Mouse (Mus musculus): ENCODE results near the gene Sox6. TPM values are rescaled to one million over a fixed set of nuclear protein-coding genes. Genes with fewer than 3 reads are reported as not detected.

The Sox6 gene
- polyA plus RNA-seq, 1 experiment from 2014 or later = 24.3 TPM

DNA sequence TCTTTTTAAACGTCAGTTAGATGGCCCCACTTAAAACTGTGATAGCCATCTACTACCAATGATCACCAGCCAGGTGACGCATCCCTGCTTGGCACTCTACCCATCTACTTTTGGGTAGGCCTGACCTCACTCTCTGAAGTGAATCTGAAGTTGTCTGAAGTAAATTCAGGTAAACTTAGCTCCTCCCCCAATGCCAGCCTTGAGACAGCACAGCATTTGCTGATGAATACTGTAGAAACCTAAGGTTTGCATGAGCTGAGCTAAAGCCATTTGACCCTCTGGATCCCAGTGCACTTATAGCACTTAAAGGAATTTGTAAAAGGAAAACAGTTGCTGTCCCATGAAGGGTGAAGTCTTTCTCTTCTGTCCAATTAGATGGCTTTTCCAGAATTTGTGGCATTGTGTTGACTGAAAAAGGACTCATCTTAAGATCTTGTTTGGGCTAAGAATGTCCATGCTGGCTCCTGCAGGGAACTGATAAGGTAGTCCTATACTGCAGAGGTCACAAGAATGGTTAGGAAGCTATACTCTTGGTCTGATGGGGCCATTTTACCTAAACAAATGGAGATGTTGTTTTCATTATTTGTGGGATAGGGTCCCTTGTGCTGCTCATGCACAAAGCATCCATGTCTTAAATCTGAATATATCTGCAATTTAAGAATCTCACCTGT is 50.4 kb downstream of the Sox6 start:
- no peak for DNase-seq (ENCODE audit: low spot score)
- H3K27me3 ChIP-seq (ENCODE audit: insufficient read depth, low read length) = no peaks in the 10 kb centered on the region
- H3K4me2 ChIP-seq (ENCODE audit: low read length) = no peak overlapping the region
- no peak overlapping the region for H3K9ac ChIP-seq (ENCODE audit: low read depth, low read length)
- no peak overlapping the region for H3K27ac ChIP-seq
- H3K9me3 ChIP-seq (replicated peaks; ENCODE audit: low read length) = no peaks in the 10 kb centered on the region
- no peak for ATAC-seq (replicated peaks; ENCODE audit: low FRiP score, low read depth)
- TF ChIP-seq CTCF (IDR thresholded peaks at IDR 0.05; ENCODE audit: low read depth) = no peak
- 79% methylated on average over 2 of the region's 2 CpGs for WGBS
- no peaks in the 10 kb centered on the region for H3K4me1 ChIP-seq (replicated peaks; ENCODE audit: insufficient read depth, low read length)
- no peak overlapping the region for H3K4me3 ChIP-seq (replicated peaks; ENCODE audit: low read depth, low read length)
- H3K36me3 ChIP-seq (ENCODE audit: insufficient read depth, low read length) = no peaks in the 10 kb centered on the region

DNA sequence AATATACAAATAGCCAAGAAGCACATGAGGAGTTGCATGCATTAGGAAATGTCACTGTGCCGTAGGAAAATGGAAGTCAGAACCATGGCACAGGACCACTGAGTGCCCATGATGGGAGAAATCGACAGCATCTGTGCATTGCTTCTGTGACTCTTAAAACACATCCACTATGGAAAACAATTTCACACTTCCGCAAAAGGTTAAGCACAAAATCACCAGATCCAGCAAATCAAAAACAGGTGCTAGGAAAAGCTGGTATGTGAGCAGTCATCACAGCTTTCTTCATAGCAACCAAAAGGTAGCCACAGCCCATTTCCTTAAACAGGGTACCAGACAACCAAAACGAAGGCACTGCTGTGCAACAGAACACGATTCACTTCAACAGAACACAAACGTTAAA is 52.9 kb downstream of the Sox6 start:
- Histone ChIP-seq H3K4me2 (ENCODE audit: low read length) (no peak overlapping the region), H3K4me1 (replicated peaks; ENCODE audit: insufficient read depth, low read length) (no peaks in the 10 kb centered on the region), H3K27me3 (ENCODE audit: insufficient read depth, low read length) (no peaks in the 10 kb centered on the region), H3K9ac (ENCODE audit: low read depth, low read length) (no peak overlapping the region), H3K4me3 (replicated peaks; ENCODE audit: low read depth, low read length) (no peak overlapping the region), H3K27ac (no peak overlapping the region), H3K36me3 (ENCODE audit: insufficient read depth, low read length) (no peaks in the 10 kb centered on the region), H3K9me3 (replicated peaks; ENCODE audit: low read length) (no peaks in the 10 kb centered on the region)
- 79% methylated on average over 6 of the region's 6 CpGs for WGBS
- TF ChIP-seq CTCF (IDR thresholded peaks at IDR 0.05; ENCODE audit: low read depth) = no peak
- ATAC-seq (replicated peaks; ENCODE audit: low FRiP score, low read depth) (no peak), DNase-seq (ENCODE audit: low spot score) (no peak)

DNA sequence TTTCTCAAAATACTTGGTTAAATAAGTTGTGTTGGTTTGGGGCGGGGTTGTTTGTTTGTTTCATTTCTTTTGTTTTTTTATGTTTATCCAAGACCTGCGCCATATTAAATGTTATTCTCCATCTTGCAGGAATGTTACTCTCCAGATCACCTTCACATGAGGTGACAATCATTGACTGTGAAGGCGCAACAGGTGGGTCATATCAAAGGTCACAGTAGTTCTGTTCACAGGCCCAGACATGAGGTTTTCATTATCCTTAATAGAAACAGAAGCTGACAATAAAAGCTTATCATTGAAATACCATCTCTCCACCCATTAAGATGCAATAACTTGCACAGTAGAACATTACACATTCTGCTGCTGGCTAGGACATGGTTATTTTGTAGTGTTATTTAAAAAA is 54.5 kb downstream of the Sox6 start:
- Histone ChIP-seq H3K36me3 (ENCODE audit: insufficient read depth, low read length) (no peaks in the 10 kb centered on the region), H3K9ac (ENCODE audit: low read depth, low read length) (no peak overlapping the region), H3K9me3 (replicated peaks; ENCODE audit: low read length) (no peaks in the 10 kb centered on the region), H3K27me3 (ENCODE audit: insufficient read depth, low read length) (no peaks in the 10 kb centered on the region), H3K27ac (no peak overlapping the region), H3K4me2 (ENCODE audit: low read length) (no peak overlapping the region), H3K4me1 (replicated peaks; ENCODE audit: insufficient read depth, low read length) (no peaks in the 10 kb centered on the region), H3K4me3 (replicated peaks; ENCODE audit: low read depth, low read length) (no peak overlapping the region)
- no peak for ATAC-seq (replicated peaks; ENCODE audit: low FRiP score, low read depth)
- no peak for DNase-seq (ENCODE audit: low spot score)
- 91% methylated on average over 3 of the region's 3 CpGs for WGBS
- TF ChIP-seq CTCF (IDR thresholded peaks at IDR 0.05; ENCODE audit: low read depth) = no peak

- H3K27ac ChIP-seq = no peak overlapping the region
- H3K4me1 ChIP-seq (replicated peaks; ENCODE audit: insufficient read depth, low read length) = no peaks in the 10 kb centered on the region
- no peaks in the 10 kb centered on the region for H3K36me3 ChIP-seq (ENCODE audit: insufficient read depth, low read length)
- H3K27me3 ChIP-seq (ENCODE audit: insufficient read depth, low read length) = no peaks in the 10 kb centered on the region
- no peak overlapping the region for H3K4me2 ChIP-seq (ENCODE audit: low read length)
- 83% methylated on average over 5 of the region's 5 CpGs for WGBS
- TF ChIP-seq CTCF (IDR thresholded peaks at IDR 0.05; ENCODE audit: low read depth) = no peak
- no peak overlapping the region for H3K4me3 ChIP-seq (replicated peaks; ENCODE audit: low read depth, low read length)
- ATAC-seq (replicated peaks; ENCODE audit: low FRiP score, low read depth) = no peak
- no peak overlapping the region for H3K9ac ChIP-seq (ENCODE audit: low read depth, low read length)
- H3K9me3 ChIP-seq (replicated peaks; ENCODE audit: low read length) = no peaks in the 10 kb centered on the region
- DNase-seq (ENCODE audit: low spot score) = no peak
These were observed 58.6 kb downstream of the Sox6 start for GRCm38 (mm10) chr7:115979813-115980512.

DNA sequence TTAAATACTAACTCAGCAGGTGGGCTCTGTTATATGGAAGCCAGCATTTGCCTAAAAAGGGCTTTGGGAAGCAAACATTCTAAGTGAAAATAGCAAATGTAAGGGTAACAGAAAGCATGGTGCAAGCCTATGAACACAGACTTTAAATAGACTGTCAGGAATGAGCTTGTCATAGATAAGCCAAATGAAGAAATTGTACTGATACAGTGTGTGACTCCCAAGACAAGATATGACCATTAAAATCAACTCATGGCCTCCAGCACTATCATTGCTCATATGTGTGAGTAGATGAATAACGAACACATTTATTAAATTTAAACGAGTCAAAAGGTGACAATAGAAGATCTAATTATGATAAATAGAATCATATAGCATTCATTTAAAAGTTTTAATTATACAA is 64.1 kb downstream of the Sox6 start:
- no peak overlapping the region for H3K4me2 ChIP-seq (ENCODE audit: low read length)
- H3K4me3 ChIP-seq (replicated peaks; ENCODE audit: low read depth, low read length) = no peak overlapping the region
- no peaks in the 10 kb centered on the region for H3K4me1 ChIP-seq (replicated peaks; ENCODE audit: insufficient read depth, low read length)
- no peak for DNase-seq (ENCODE audit: low spot score)
- no peak overlapping the region for H3K27ac ChIP-seq
- ATAC-seq (replicated peaks; ENCODE audit: low FRiP score, low read depth) = no peak
- WGBS = 88% methylated on average over 2 of the region's 2 CpGs
- H3K9ac ChIP-seq (ENCODE audit: low read depth, low read length) = no peak overlapping the region
- H3K9me3 ChIP-seq (replicated peaks; ENCODE audit: low read length) = no peaks in the 10 kb centered on the region
- H3K36me3 ChIP-seq (ENCODE audit: insufficient read depth, low read length) = no peaks in the 10 kb centered on the region
- no peak for TF ChIP-seq CTCF (IDR thresholded peaks at IDR 0.05; ENCODE audit: low read depth)
- H3K27me3 ChIP-seq (ENCODE audit: insufficient read depth, low read length) = no peaks in the 10 kb centered on the region

DNA sequence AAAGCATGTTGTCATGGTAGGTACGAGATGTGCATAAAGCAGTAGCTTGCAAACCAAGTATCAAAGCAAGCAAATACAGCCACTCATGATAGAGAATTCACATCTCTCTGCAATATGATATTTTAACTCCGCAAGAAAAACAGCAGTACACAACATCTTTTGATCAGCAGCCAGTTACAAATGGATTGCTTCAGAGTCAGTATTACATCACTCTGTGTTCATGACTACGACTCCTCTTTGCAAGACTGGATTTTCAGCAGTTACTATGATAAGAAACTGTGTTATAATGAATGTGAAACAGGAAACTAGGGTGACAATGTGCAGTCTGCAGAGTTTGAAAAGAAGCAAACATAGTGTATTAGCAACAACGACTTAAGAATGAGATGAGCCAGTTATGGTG is 71.4 kb downstream of the Sox6 start:
- WGBS = 70% methylated on average over 4 of the region's 4 CpGs
- DNase-seq (ENCODE audit: low spot score) (no peak), ATAC-seq (replicated peaks; ENCODE audit: low FRiP score, low read depth) (no peak)

More for the DNA sequence above, 71.4 kb downstream of the Sox6 start:
- Histone ChIP-seq H3K9ac (ENCODE audit: low read depth, low read length) (no peak overlapping the region), H3K4me3 (replicated peaks; ENCODE audit: low read depth, low read length) (no peak overlapping the region), H3K27me3 (ENCODE audit: insufficient read depth, low read length) (no peaks in the 10 kb centered on the region), H3K9me3 (replicated peaks; ENCODE audit: low read length) (no peaks in the 10 kb centered on the region), H3K36me3 (ENCODE audit: insufficient read depth, low read length) (no peaks in the 10 kb centered on the region), H3K27ac (no peak overlapping the region), H3K4me1 (replicated peaks; ENCODE audit: insufficient read depth, low read length) (no peaks in the 10 kb centered on the region), H3K4me2 (ENCODE audit: low read length) (no peak overlapping the region)
- no peak for TF ChIP-seq CTCF (IDR thresholded peaks at IDR 0.05; ENCODE audit: low read depth)

All from kidney, postnatal 0 days (tissue).